Mouse (Mus musculus): ENCODE measurements around the gene Bst2.

Gene Bst2

DNA sequence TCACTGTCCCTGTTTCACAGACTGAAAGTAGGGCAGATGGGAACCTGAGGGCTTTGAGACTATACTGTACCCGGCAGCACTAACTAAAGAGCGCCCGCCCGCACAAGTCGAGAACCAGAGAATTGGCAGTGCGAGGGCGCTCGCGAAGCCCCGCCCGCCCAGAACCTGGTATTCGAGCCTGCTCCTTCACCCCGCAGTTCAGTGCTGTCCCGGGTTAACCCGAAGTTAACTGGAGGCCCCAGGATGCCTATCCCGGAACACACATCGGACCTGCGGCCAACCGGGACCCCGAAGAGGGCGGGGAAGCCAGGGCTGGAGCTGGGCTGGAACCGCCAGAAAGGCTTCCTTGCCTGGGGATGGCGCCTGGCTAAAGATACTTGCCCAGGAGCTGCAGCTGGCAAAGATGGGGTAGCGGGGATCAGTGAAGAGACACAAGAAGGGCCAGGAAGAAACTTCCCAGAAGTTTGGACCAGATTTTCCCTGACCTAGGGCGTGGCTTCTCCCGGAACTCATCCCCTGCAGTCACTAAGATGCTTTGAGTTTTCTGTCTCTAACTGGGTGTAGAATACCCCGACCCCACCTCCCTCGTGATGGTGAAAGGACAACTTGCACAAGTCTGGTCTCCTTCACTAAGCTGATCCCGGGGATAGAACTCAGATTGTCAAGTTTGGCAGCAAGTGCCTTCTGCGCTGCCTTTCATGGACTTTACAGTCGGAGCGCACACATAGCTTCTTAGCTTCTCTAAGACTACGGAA, 49.4 kb downstream of the Bst2 start, which contains the start of gene Gtpbp3:
TSS of gene Gtpbp3 (plus strand) at position 413 of the 755 bp plus-strand sequence.
- Histone ChIP-seq H3K27me3 (ENCODE audit: control insufficient read depth, insufficient read depth, low read length, poor library complexity, severe bottlenecking) (no peaks in the 10 kb centered on the region), H3K36me3 (ENCODE audit: control insufficient read depth, insufficient read depth, low read length, poor library complexity, severe bottlenecking) (no peaks in the 10 kb centered on the region; the same call in 1 of the 2 replicates)
- DNase-seq (ENCODE audit: low read depth, low spot score) = peak; percentile 72

DNA sequence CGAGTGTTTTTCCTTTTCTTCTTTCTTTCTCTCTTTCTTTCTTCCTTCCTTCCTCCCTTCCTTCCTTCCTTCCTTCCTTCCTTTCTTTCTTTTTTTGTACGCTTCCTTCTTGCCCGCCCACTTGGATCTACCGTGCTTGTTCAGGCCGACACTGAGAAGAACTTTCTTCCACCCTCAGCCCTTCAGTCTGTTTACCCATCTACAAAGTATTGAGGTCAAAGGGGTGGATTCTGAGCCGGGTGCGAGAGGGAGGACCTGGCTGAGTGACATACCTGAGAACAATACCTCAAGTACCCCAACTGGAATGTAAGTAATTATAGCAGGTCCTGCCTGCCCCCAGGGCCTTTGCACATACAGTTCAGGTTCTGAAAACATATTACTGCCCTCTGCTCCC, 51.1 kb downstream of the Bst2 start:
- H3K36me3 ChIP-seq (ENCODE audit: control insufficient read depth, insufficient read depth, low read length, poor library complexity, severe bottlenecking) = no peaks in the 10 kb centered on the region
- DNase-seq (ENCODE audit: low read depth, low spot score) = no peak
- no peaks in the 10 kb centered on the region for H3K27me3 ChIP-seq (ENCODE audit: control insufficient read depth, insufficient read depth, low read length, poor library complexity, severe bottlenecking)

DNA sequence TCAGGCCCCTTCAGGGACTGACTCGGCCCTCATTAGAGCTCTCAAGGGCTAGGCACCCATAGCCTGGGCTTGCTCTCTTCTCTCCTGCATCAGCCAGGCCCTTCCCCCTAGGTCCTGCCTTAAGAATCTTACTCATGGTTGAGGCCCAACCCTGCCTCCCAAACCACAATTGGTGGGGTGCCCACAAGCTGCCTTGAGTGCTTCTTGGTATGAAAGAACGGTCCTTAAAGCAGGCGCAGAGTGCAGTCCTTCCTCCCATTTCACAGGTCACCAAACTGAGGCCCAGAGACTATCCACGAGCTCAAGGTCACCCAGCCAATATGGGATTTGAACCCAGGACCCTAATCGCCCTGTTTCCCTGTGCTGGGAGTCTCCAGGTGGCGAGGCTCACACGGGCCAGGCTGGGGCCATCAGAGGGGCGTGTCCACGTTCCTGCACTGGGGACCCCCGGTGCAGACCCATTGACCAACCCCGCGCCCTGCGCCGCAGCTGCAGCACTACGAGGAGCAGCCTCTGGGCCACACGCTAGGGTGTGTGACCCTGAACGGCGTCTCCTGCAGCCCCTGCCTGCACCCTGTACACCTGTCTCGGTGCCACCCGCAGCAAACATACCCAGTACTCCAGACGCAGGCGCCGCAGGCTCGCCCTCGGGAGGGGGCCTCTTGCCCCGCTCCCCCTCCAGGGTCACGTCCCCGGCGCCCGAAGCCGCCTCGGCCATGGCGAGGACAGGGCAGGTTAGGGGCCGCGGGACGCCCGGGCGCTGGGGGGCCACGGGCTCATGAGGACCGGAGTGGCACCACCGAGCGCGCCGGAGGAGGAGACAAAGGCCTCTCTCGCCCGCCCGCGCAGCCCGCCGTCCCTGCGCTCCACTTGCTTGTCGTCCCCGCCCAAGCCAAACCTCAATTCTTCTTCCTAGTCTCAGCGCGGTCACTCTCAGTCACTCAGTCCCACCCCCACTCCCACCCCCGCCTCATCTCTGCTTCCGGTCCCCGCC, 51.8 kb downstream of the Bst2 start, which contains the start of gene Ano8:
TSS of gene Ano8 (minus strand) at position 822 of the 994 bp plus-strand sequence.
- H3K36me3 ChIP-seq (ENCODE audit: control insufficient read depth, insufficient read depth, low read length, poor library complexity, severe bottlenecking) = no peaks in the 10 kb centered on the region
- DNase-seq (ENCODE audit: low read depth, low spot score) = peak; percentile 84
- H3K27me3 ChIP-seq (ENCODE audit: control insufficient read depth, insufficient read depth, low read length, poor library complexity, severe bottlenecking) = no peaks in the 10 kb centered on the region

DNA sequence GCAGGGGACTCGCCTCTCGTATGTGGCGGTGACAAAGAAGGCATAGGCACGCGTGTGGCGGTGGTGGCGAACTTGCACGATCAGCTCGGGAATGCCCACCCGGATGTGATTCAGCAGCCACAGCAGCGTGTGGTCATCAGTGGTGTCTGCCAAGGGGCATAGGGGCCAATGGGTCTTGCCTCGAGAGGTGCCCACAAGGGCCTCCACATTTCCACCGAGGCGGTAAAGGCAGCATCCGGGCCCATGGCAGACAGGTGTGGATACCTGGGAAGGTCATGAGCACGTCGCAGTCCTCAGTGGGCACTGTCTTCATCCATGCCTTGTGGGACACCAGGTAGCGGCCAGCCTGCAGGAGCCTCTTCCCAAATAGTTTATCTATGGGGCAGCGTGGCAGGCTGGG, 52.5 kb downstream of the Bst2 start:
- no peaks in the 10 kb centered on the region for H3K27me3 ChIP-seq (ENCODE audit: control insufficient read depth, insufficient read depth, low read length, poor library complexity, severe bottlenecking)

More for the DNA sequence above, 52.5 kb downstream of the Bst2 start:
- no peaks in the 10 kb centered on the region for H3K36me3 ChIP-seq (ENCODE audit: control insufficient read depth, insufficient read depth, low read length, poor library complexity, severe bottlenecking)
- no peak for DNase-seq (ENCODE audit: low read depth, low spot score)
